Mouse (Mus musculus): ENCODE measurements around the gene Spast. TPM values are rescaled to one million over a fixed set of nuclear protein-coding genes. Genes with fewer than 3 reads are reported as not detected.
"Not testable (repeated sequence)": the region's sequence is repeated elsewhere in the genome, so short reads cannot be mapped to it uniquely, and the experiment has no call there.

Spast gene
- 17.0 and 18.0 TPM in 2 replicates for polyA plus RNA-seq (2016; fragmentation: Nextera tagmentation; extraction: Ambion mirVana)

- under 1% methylated on average over 90 of the region's 90 CpGs for WGBS
- Histone ChIP-seq H3K4me1 (peaks cover 35% of the 10 kb centered on the region), H3K9me3 (no peaks in the 10 kb centered on the region), H3K4me3 (peak within 1 kb of the TSS; percentile 98), H3K27ac (replicated peaks) (peak within 1 kb of the TSS; percentile 97), H3K36me3 (replicated peaks) (peaks cover 18% of the 10 kb centered on the region), H3K27me3 (replicated peaks; ENCODE audit: low read depth, poor library complexity, severe bottlenecking) (no peaks in the 10 kb centered on the region)
- no peak for DNase-seq (ENCODE audit: low spot score)
Observed at GRCm38 (mm10) chr17:74338937-74339804, at the start of gene Spast. TSS of gene Spast (plus strand) at chr17:74338987.

DNA sequence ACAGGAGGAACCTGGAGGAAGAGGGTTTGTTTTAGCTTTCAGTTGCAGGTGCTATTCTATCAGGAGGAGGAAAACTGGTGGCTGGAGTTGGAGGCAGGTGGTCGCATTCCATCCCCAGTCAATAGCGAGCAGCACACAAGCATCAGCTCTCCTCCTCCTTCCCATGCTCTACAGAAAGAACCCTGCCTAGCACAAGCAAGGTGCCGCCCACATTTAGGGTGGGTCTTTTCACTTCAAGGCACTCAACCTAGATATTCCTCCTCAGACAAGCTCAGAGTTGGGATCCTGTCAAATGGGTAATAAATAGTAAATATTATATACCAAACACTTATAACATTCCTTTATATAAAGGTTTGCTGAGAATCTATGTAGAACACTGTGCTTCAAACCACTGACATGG is 48.6 kb upstream of the Spast start:
- H3K36me3 ChIP-seq (replicated peaks), result peaks cover 18% of the 10 kb centered on the region
- H3K27me3 ChIP-seq (replicated peaks; ENCODE audit: low read depth, poor library complexity, severe bottlenecking), result no peaks in the 10 kb centered on the region
- no peak overlapping the region for H3K4me3 ChIP-seq
- peaks cover 33% of the 10 kb centered on the region for H3K4me1 ChIP-seq
- 84% methylated on average over 3 of the region's 3 CpGs for WGBS
- no peak overlapping the region for H3K27ac ChIP-seq (replicated peaks)
- H3K9me3 ChIP-seq, result no peaks in the 10 kb centered on the region; the same call in 1 of the 2 replicates
- no peak for DNase-seq (ENCODE audit: low spot score)

GRCm38 (mm10) chr17:74290869-74291268 is 47.9 kb upstream of the Spast start:
- peak; percentile 14 for DNase-seq (ENCODE audit: low spot score)
- Histone ChIP-seq H3K36me3 (replicated peaks) (peaks cover 18% of the 10 kb centered on the region), H3K9me3 (no peaks in the 10 kb centered on the region; the same call in 1 of the 2 replicates), H3K4me3 (no peak overlapping the region), H3K27me3 (replicated peaks; ENCODE audit: low read depth, poor library complexity, severe bottlenecking) (no peaks in the 10 kb centered on the region), H3K27ac (replicated peaks) (no peak overlapping the region), H3K4me1 (peaks cover 35% of the 10 kb centered on the region)

DNA sequence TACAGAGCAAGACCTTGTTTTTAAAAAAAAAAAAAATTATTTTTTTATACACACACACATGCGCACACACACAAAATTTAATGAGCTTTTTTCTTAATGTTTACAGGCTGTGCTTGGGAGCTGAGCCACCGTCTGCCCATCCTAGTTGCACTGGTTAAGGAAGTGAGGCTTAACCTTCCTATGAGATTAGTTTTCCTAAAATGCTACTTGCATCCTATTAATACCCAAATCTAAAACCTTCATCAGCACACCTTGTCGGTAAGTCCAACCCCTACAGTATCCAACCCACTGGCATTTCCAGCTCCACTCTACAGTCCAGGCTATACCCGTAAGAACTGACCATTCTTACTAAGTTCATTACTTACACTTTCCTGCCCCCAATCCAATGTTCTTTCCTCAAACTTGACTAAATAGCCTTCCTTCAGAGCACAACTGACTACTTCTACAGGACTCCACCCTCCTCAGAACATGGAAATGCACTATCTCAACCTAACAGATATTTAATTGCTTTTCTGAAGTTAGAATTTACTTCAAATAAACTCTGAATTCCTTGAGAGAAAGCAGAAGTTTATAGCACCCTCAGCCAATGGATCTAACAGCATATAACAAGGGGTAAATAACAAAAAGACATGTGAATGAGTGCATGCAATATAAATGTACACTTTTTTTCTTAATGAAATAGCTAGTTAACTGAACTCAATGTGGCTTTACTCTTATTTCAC is 47.0 kb upstream of the Spast start:
- no peaks in the 10 kb centered on the region; the same call in 1 of the 2 replicates for H3K9me3 ChIP-seq
- DNase-seq (ENCODE audit: low spot score), result no peak
- no peak overlapping the region for H3K27ac ChIP-seq (replicated peaks)
- no peak overlapping the region for H3K4me3 ChIP-seq
- peaks cover 18% of the 10 kb centered on the region for H3K36me3 ChIP-seq (replicated peaks)
- WGBS, result 85% methylated on average over 4 of the region's 4 CpGs
- peaks cover 37% of the 10 kb centered on the region for H3K4me1 ChIP-seq
- H3K27me3 ChIP-seq (replicated peaks; ENCODE audit: low read depth, poor library complexity, severe bottlenecking), result no peaks in the 10 kb centered on the region

- Histone ChIP-seq H3K27ac (replicated peaks) (peak overlapping the region; percentile 99), H3K36me3 (replicated peaks) (peaks cover 16% of the 10 kb centered on the region), H3K27me3 (replicated peaks; ENCODE audit: low read depth, poor library complexity, severe bottlenecking) (no peaks in the 10 kb centered on the region), H3K4me3 (peak overlapping the region; percentile 97), H3K4me1 (peaks cover 37% of the 10 kb centered on the region), H3K9me3 (no peaks in the 10 kb centered on the region)
- DNase-seq (ENCODE audit: low spot score), result peak; percentile 55
- 3% methylated on average over 18 of the region's 18 CpGs for WGBS
Observed at GRCm38 (mm10) chr17:74293687-74294425, 44.9 kb upstream of the Spast start.

DNA sequence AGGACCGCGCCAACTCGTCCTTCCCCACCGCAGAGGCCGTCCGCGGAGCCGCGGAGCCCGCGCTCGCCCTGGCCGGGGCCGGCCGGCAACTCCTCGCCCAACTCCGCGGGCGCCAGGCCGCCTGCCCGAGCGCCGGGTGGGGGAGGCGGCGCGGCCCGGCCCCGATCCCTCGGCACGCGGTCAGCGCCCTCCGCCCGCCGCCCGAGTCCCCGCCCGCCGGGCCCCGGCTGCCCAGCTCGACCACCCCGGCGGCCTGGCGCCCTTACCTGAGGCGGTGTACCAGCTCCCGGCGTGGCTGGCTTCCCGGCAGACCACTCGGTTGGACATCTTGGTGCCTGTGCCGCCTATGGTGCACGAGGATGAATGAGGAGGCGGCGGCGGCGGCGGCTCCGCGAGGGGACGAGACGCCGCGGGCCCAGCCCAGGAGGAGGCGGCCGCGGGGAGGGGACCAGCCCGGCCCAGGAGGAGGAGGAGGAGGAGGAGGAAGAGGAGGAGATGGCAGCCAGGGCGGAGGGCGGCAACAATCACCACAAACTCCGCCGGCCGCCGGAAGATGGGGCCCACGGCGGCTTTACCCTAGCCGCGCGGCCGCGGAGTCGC is 44.3 kb upstream of the Spast start:
- H3K4me3 ChIP-seq, result peak overlapping the region; percentile 97
- peak; percentile 87 for DNase-seq (ENCODE audit: low spot score)

GRCm38 (mm10) chr17:74295026-74295970 is 43.5 kb upstream of the Spast start, which contains the start of gene Memo1:
TSS of gene Memo1 (minus strand) at chr17:74295521.
- under 1% methylated on average over 80 of the region's 110 CpGs for WGBS
- Histone ChIP-seq H3K4me3 (peak within 1 kb of the TSS; percentile 97), H3K27ac (replicated peaks) (peak within 1 kb of the TSS; percentile 99), H3K4me1 (peaks cover 33% of the 10 kb centered on the region), H3K27me3 (replicated peaks; ENCODE audit: low read depth, poor library complexity, severe bottlenecking) (no peaks in the 10 kb centered on the region), H3K9me3 (no peaks in the 10 kb centered on the region), H3K36me3 (replicated peaks) (peaks cover 27% of the 10 kb centered on the region)
- peak; percentile 90 for DNase-seq (ENCODE audit: low spot score)

More for the DNA sequence above, 44.3 kb upstream of the Spast start:
- Histone ChIP-seq H3K36me3 (replicated peaks) (peaks cover 19% of the 10 kb centered on the region), H3K27ac (replicated peaks) (peak overlapping the region; percentile 99), H3K4me1 (peaks cover 37% of the 10 kb centered on the region), H3K27me3 (replicated peaks; ENCODE audit: low read depth, poor library complexity, severe bottlenecking) (no peaks in the 10 kb centered on the region), H3K9me3 (no peaks in the 10 kb centered on the region)
- WGBS, result 1% methylated on average over 79 of the region's 80 CpGs

DNA sequence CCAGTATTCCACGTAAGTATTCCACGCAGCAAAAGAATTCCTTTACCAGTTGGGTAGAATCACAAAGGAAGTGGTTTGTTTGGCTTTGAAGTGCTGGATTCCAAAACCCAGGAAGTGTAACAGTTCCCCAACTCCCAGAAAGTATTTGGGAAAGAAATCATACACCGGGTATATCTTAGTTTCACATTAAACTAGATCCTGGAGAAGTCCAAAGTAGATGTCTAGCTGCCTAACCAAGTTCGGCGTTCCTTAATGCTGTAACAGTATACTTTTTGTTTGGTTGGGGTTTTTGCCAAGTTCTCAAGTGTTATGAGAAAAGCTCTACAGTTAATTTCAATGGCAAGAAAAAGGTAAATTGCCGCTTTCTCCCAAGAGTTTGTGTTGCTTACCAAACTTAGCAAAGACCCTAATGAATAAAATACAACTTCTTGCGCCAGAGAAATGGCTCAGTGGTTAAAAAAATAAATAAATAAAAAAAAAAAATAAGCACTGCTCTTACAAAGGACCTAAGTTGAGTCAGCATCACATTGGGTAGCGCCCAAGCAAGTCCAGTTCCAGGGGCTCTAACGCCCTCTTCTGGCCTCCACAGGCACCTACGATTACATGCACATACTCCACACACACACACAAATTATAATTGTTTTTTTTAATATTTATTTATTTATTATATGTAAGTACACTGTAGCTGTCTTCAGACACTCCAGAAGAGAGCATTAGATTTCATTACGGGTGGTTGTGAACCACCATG is 42.5 kb upstream of the Spast start:
- WGBS, result 47% methylated on average over 11 of the region's 11 CpGs

DNA sequence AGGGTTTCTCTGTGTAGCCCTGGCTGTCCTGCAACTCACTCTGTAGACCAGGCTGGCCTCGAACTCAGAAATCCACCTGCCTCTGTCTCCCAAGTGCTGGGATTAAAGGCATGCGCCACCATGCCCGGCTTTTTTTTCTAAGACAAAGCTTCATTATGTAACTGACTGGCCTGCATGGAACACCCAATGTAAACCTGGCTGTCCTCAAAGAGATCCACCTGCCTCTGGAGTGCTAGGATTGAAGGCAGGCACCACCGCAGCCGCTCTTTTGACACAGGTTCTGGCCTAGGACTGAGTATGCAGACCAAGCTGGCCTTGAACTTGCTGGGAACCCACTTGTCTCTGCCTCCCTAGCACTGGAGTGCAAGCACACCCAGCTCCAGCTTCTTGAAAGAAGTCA is 41.8 kb upstream of the Spast start:
- not testable (repeated sequence) for H3K9me3 ChIP-seq; H3K27me3 ChIP-seq (replicated peaks; ENCODE audit: low read depth, poor library complexity, severe bottlenecking); H3K4me3 ChIP-seq; DNase-seq (ENCODE audit: low spot score); H3K27ac ChIP-seq (replicated peaks)
- peaks cover 20% of the 10 kb centered on the region for H3K4me1 ChIP-seq
- 89% methylated on average over 5 of the region's 5 CpGs for WGBS
- H3K36me3 ChIP-seq (replicated peaks), result peaks cover 44% of the 10 kb centered on the region

More for the DNA sequence above, 42.5 kb upstream of the Spast start:
- Histone ChIP-seq H3K27ac (replicated peaks) (peak overlapping the region; percentile 99), H3K9me3 (no peaks in the 10 kb centered on the region), H3K36me3 (replicated peaks) (peaks cover 36% of the 10 kb centered on the region), H3K27me3 (replicated peaks; ENCODE audit: low read depth, poor library complexity, severe bottlenecking) (no peaks in the 10 kb centered on the region), H3K4me1 (peaks cover 25% of the 10 kb centered on the region), H3K4me3 (peak overlapping the region; percentile 97)
- no peak for DNase-seq (ENCODE audit: low spot score)

- Histone ChIP-seq H3K36me3 (replicated peaks) (peaks cover 71% of the 10 kb centered on the region), H3K27me3 (replicated peaks; ENCODE audit: low read depth, poor library complexity, severe bottlenecking) (no peaks in the 10 kb centered on the region), H3K4me3 (no peak overlapping the region), H3K4me1 (0 out of 2 replicates have a peak, but pooled peaks cover 4% of the 10 kb centered on the region), H3K9me3 (no peaks in the 10 kb centered on the region), H3K27ac (replicated peaks) (no peak overlapping the region)
- DNase-seq (ENCODE audit: low spot score), result no peak
- 92% methylated on average over 5 of the region's 5 CpGs for WGBS
Observed at GRCm38 (mm10) chr17:74300089-74300488, 38.7 kb upstream of the Spast start.

Data from embryonic facial prominence, embryonic 10.5 days (tissue).